Mouse (Mus musculus): ENCODE measurements at regions not wholly inside any gene's neighbourhood (a gene's known extent, or its start where the extent isn't known, plus 50 kb on each side); places are given as distances from the start of the nearest gene placed in this dataset.

DNA sequence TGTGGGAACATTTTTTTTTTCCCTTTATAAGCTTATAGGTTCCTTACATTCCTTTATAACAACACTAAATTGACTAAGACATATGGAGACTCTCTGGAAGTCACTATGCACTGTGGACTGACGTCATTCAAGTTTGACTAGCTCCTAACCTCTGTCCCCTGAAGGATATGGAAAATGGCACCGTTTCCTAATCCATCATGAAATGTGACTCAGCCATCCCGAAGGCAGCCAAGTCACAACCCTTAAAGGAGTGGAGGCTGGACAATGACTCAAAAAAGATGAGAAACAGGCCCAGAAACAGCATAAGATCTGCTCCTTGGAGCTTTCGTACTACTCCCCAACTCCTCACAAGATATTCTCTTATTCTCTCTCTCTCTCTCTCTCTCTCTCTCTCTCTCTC lies 253.5 kb downstream of the Hhipl2 start:
- Histone ChIP-seq H3K4me3 (ENCODE audit: low read depth, low read length) (no peak overlapping the region), H3K9ac (ENCODE audit: low read depth, low read length) (no peak overlapping the region), H3K27ac (ENCODE audit: low read length) (no peak overlapping the region), H3K4me2 (ENCODE audit: low read depth, low read length) (no peak overlapping the region), H3K4me1 (ENCODE audit: control insufficient read depth, low read depth, low read length) (no peaks in the 10 kb centered on the region), H3K9me3 (replicated peaks; ENCODE audit: control insufficient read depth, low read length) (no peaks in the 10 kb centered on the region), H3K27me3 (ENCODE audit: control insufficient read depth, insufficient read depth, low read depth, low read length) (no peaks in the 10 kb centered on the region), H3K36me3 (ENCODE audit: control insufficient read depth, insufficient read depth) (no peaks in the 10 kb centered on the region)
- no peak for ATAC-seq (ENCODE audit: low read depth)
- WGBS (ENCODE audit: insufficient replicate concordance) = 53% methylated on average over 4 of the region's 4 CpGs

- Histone ChIP-seq H3K36me3 (ENCODE audit: control insufficient read depth, insufficient read depth) (no peaks in the 10 kb centered on the region), H3K27ac (ENCODE audit: low read length) (no peak overlapping the region), H3K9me3 (replicated peaks; ENCODE audit: control insufficient read depth, low read length) (no peaks in the 10 kb centered on the region), H3K4me2 (ENCODE audit: low read depth, low read length) (no peak overlapping the region), H3K9ac (ENCODE audit: low read depth, low read length) (no peak overlapping the region), H3K4me1 (ENCODE audit: control insufficient read depth, low read depth, low read length) (no peaks in the 10 kb centered on the region), H3K4me3 (ENCODE audit: low read depth, low read length) (no peak overlapping the region), H3K27me3 (ENCODE audit: control insufficient read depth, insufficient read depth, low read depth, low read length) (no peaks in the 10 kb centered on the region)
- 62% methylated on average over 5 of the region's 5 CpGs for WGBS (ENCODE audit: insufficient replicate concordance)
- no peak for ATAC-seq (ENCODE audit: low read depth)
Observed at GRCm38 (mm10) chr1:183672521-183672920, 254.5 kb downstream of the Hhipl2 start.

DNA sequence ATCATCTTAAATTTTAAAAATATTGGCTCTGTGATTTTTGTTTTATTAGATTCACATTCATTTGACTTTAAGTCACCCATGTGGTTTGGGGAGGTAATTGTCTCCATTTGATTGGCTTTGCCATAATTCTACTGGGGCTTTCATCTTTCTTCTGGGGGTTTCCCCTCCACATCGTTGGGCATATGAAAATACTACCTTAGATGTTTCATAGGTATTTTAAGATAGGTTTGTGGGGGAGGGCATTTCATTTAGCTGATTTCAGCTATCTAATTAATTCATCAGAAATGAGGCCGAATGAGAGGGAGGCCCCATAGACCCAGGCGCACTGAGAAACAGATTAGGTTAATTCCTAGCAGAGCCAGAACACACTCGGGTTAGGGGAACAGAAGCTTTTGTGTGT lies 259.6 kb downstream of the Hhipl2 start:
- H3K4me3 ChIP-seq (ENCODE audit: low read depth, low read length) = no peak overlapping the region
- no peak overlapping the region for H3K27ac ChIP-seq (ENCODE audit: low read length)
- no peak for ATAC-seq (ENCODE audit: low read depth)
- no peaks in the 10 kb centered on the region for H3K27me3 ChIP-seq (ENCODE audit: control insufficient read depth, insufficient read depth, low read depth, low read length)
- H3K9me3 ChIP-seq (replicated peaks; ENCODE audit: control insufficient read depth, low read length) = no peaks in the 10 kb centered on the region
- H3K9ac ChIP-seq (ENCODE audit: low read depth, low read length) = no peak overlapping the region
- no peaks in the 10 kb centered on the region for H3K36me3 ChIP-seq (ENCODE audit: control insufficient read depth, insufficient read depth)
- H3K4me1 ChIP-seq (ENCODE audit: control insufficient read depth, low read depth, low read length) = no peaks in the 10 kb centered on the region
- WGBS (ENCODE audit: insufficient replicate concordance) = 58% methylated on average over 4 of the region's 4 CpGs
- no peak overlapping the region for H3K4me2 ChIP-seq (ENCODE audit: low read depth, low read length)

DNA sequence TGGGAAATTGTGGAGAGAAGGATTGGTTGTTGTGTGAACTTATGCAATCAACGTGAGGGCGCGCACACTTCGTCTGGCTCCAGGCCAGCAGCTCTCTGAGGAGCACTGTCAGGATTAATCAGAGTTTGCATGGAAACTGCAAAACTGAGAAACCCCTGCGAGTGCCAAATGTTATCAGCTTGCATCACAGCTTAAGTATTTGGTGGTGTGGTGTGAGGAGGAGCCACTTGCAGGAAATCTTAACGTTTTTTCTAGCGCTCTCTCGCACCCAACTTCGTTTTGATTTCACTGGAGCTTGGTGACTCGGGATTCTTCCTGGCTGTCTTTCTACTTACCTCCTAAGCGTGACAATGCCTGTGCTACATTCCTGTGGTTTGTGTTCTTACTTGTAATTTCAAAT lies 261.9 kb downstream of the Hhipl2 start:
- H3K36me3 ChIP-seq (ENCODE audit: control insufficient read depth, insufficient read depth) = no peaks in the 10 kb centered on the region
- no peaks in the 10 kb centered on the region for H3K4me1 ChIP-seq (ENCODE audit: control insufficient read depth, low read depth, low read length)
- H3K27me3 ChIP-seq (ENCODE audit: control insufficient read depth, insufficient read depth, low read depth, low read length) = no peaks in the 10 kb centered on the region
- no peak overlapping the region for H3K4me2 ChIP-seq (ENCODE audit: low read depth, low read length)
- 52% methylated on average over 11 of the region's 11 CpGs for WGBS (ENCODE audit: insufficient replicate concordance)
- no peaks in the 10 kb centered on the region for H3K9me3 ChIP-seq (replicated peaks; ENCODE audit: control insufficient read depth, low read length)
- H3K27ac ChIP-seq (ENCODE audit: low read length) = no peak overlapping the region
- no peak overlapping the region for H3K4me3 ChIP-seq (ENCODE audit: low read depth, low read length)
- ATAC-seq (ENCODE audit: low read depth) = no peak
- H3K9ac ChIP-seq (ENCODE audit: low read depth, low read length) = no peak overlapping the region

- Histone ChIP-seq H3K4me2 (ENCODE audit: low read depth, low read length) (no peak overlapping the region), H3K4me3 (ENCODE audit: low read depth, low read length) (no peak overlapping the region), H3K36me3 (ENCODE audit: control insufficient read depth, insufficient read depth) (no peaks in the 10 kb centered on the region), H3K27me3 (ENCODE audit: control insufficient read depth, insufficient read depth, low read depth, low read length) (no peaks in the 10 kb centered on the region), H3K9me3 (replicated peaks; ENCODE audit: control insufficient read depth, low read length) (no peaks in the 10 kb centered on the region), H3K27ac (ENCODE audit: low read length) (no peak overlapping the region), H3K4me1 (ENCODE audit: control insufficient read depth, low read depth, low read length) (no peaks in the 10 kb centered on the region), H3K9ac (ENCODE audit: low read depth, low read length) (no peak overlapping the region)
- ATAC-seq (ENCODE audit: low read depth) = no peak
- WGBS (ENCODE audit: insufficient replicate concordance) = 67% methylated on average over 5 of the region's 5 CpGs
Observed at GRCm38 (mm10) chr1:183686056-183686455, 268.0 kb downstream of the Hhipl2 start.

DNA sequence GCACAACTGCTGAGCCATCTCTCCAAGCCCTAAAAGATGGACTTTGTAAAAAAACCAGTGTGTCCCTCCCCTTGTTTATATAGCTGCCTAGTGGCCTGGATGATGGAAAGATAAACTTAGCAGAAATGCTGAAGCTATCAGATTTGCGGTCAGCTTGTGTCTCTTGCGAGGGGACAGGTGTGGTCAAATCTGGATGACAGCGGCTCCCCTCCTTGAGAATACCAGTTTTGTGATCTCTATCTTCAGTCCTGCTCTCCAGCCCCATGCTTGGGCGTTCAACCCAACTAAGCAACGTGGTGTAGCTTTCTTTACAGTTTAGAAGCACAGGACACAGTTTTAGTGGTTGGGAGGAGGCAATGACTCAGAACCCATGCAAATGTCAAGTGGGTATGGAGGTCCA lies 274.7 kb downstream of the Hhipl2 start:
- Histone ChIP-seq H3K36me3 (ENCODE audit: control insufficient read depth, insufficient read depth) (no peaks in the 10 kb centered on the region), H3K4me3 (ENCODE audit: low read depth, low read length) (no peak overlapping the region), H3K4me2 (ENCODE audit: low read depth, low read length) (no peak overlapping the region), H3K9me3 (replicated peaks; ENCODE audit: control insufficient read depth, low read length) (no peaks in the 10 kb centered on the region), H3K27me3 (ENCODE audit: control insufficient read depth, insufficient read depth, low read depth, low read length) (no peaks in the 10 kb centered on the region), H3K9ac (ENCODE audit: low read depth, low read length) (no peak overlapping the region), H3K4me1 (ENCODE audit: control insufficient read depth, low read depth, low read length) (no peaks in the 10 kb centered on the region), H3K27ac (ENCODE audit: low read length) (no peak overlapping the region)
- ATAC-seq (ENCODE audit: low read depth) = no peak
- 62% methylated on average over 5 of the region's 5 CpGs for WGBS (ENCODE audit: insufficient replicate concordance)

DNA sequence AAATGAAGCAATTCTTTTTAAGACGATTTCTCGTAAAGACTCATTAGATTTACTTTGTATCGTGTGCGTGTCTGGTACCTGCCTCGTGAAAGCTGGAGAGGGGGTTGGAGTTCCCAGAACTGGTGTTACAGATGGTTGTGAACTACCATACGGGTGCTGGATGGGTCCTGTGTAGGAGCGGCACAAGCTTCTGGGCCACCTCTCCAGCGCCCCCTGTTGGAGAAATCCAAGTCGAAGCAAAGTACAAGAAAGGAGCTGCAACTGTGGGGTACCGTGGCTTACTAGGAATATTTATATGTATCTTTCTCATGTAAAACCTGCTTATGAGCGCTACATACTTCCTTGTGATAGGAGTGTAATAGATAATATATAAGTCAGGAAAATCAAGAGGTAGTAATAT lies 281.3 kb downstream of the Hhipl2 start:
- H3K9me3 ChIP-seq (replicated peaks; ENCODE audit: control insufficient read depth, low read length) = no peaks in the 10 kb centered on the region
- H3K36me3 ChIP-seq (ENCODE audit: control insufficient read depth, insufficient read depth) = no peaks in the 10 kb centered on the region
- no peaks in the 10 kb centered on the region for H3K4me1 ChIP-seq (ENCODE audit: control insufficient read depth, low read depth, low read length)
- H3K27me3 ChIP-seq (ENCODE audit: control insufficient read depth, insufficient read depth, low read depth, low read length) = no peaks in the 10 kb centered on the region
- H3K4me2 ChIP-seq (ENCODE audit: low read depth, low read length) = no peak overlapping the region
- H3K4me3 ChIP-seq (ENCODE audit: low read depth, low read length) = no peak overlapping the region
- no peak for ATAC-seq (ENCODE audit: low read depth)
- H3K27ac ChIP-seq (ENCODE audit: low read length) = no peak overlapping the region
- 72% methylated on average over 11 of the region's 11 CpGs for WGBS (ENCODE audit: insufficient replicate concordance)
- H3K9ac ChIP-seq (ENCODE audit: low read depth, low read length) = no peak overlapping the region

- Histone ChIP-seq H3K4me3 (ENCODE audit: low read depth, low read length) (no peak overlapping the region), H3K27ac (ENCODE audit: low read length) (no peak overlapping the region), H3K9me3 (replicated peaks; ENCODE audit: control insufficient read depth, low read length) (no peaks in the 10 kb centered on the region), H3K4me2 (ENCODE audit: low read depth, low read length) (no peak overlapping the region), H3K27me3 (ENCODE audit: control insufficient read depth, insufficient read depth, low read depth, low read length) (no peaks in the 10 kb centered on the region), H3K4me1 (ENCODE audit: control insufficient read depth, low read depth, low read length) (no peaks in the 10 kb centered on the region), H3K36me3 (ENCODE audit: control insufficient read depth, insufficient read depth) (no peaks in the 10 kb centered on the region), H3K9ac (ENCODE audit: low read depth, low read length) (no peak overlapping the region)
- no peak for ATAC-seq (ENCODE audit: low read depth)
- WGBS (ENCODE audit: insufficient replicate concordance) = 45% methylated on average over 2 of the region's 2 CpGs
Observed at GRCm38 (mm10) chr1:183702888-183703287, 284.9 kb downstream of the Hhipl2 start.

DNA sequence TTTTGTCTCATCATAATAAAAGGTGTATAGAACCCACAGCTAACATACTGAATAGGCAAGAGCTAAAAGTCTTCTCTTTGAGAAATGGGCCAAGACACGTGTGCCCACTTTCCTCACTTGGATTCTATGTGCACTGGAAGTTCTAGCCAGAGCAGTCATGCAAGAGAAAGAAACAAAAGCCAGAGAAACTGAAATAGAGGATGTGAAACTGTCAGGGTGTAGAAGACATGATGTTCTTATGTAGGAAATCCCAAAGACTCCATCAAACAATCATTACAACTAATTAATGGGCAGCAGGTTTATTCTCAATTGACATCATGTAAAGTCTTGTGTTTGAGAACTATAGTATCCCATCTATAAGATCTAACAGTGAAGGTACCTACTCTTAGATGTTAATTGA lies 294.9 kb downstream of the Hhipl2 start:
- H3K9me3 ChIP-seq (replicated peaks; ENCODE audit: control insufficient read depth, low read length) = no peaks in the 10 kb centered on the region
- ATAC-seq (ENCODE audit: low read depth) = no peak
- WGBS (ENCODE audit: insufficient replicate concordance) = 27% methylated on average over 1 of the region's 1 CpGs
- no peaks in the 10 kb centered on the region for H3K36me3 ChIP-seq (ENCODE audit: control insufficient read depth, insufficient read depth)
- H3K4me1 ChIP-seq (ENCODE audit: control insufficient read depth, low read depth, low read length) = no peaks in the 10 kb centered on the region
- no peak overlapping the region for H3K4me2 ChIP-seq (ENCODE audit: low read depth, low read length)
- no peak overlapping the region for H3K9ac ChIP-seq (ENCODE audit: low read depth, low read length)
- H3K27ac ChIP-seq (ENCODE audit: low read length) = no peak overlapping the region
- H3K27me3 ChIP-seq (ENCODE audit: control insufficient read depth, insufficient read depth, low read depth, low read length) = no peaks in the 10 kb centered on the region
- H3K4me3 ChIP-seq (ENCODE audit: low read depth, low read length) = no peak overlapping the region

DNA sequence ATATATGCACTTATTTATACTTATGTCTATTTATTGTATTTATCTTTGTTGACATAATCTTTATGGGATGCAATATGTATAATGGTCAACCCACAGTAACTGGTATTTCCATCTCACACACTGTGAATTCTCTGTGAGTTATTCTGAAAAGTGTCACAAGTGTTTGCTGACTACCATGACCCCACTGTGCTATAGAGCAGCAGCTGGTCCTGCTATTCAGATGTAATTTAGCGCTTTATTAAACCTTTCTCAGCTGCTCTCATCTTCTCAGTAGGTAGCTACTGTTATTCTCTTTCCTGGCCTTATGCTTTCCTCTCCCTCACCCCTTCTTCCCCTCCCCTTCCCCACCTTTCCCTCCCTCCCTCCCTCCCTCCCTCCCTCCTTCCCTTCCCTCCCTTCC lies 296.0 kb upstream of the Dusp10 start:
- ATAC-seq (ENCODE audit: low read depth) = no peak
- Histone ChIP-seq H3K36me3 (ENCODE audit: control insufficient read depth, insufficient read depth) (no peaks in the 10 kb centered on the region), H3K9ac (ENCODE audit: low read depth, low read length) (no peak overlapping the region), H3K27me3 (ENCODE audit: control insufficient read depth, insufficient read depth, low read depth, low read length) (no peaks in the 10 kb centered on the region), H3K9me3 (replicated peaks; ENCODE audit: control insufficient read depth, low read length) (no peaks in the 10 kb centered on the region), H3K27ac (ENCODE audit: low read length) (no peak overlapping the region), H3K4me1 (ENCODE audit: control insufficient read depth, low read depth, low read length) (no peaks in the 10 kb centered on the region), H3K4me2 (ENCODE audit: low read depth, low read length) (no peak overlapping the region), H3K4me3 (ENCODE audit: low read depth, low read length) (no peak overlapping the region)
- WGBS (ENCODE audit: insufficient replicate concordance) = 64% methylated on average over 1 of the region's 1 CpGs

All from liver, embryonic 16.5 days (tissue).